Mouse (Mus musculus) lung, postnatal 4 days (tissue): ENCODE results near the gene Mthfd2l.
A peak's percentile ranks its signal among the peaks of the same experiment; 100 is the strongest.

Experiments
- DNase-seq, 2 experiments: peaks; one replicate each; pipeline ENCODE4 v3.0.0; 2021

Gene Mthfd2l

DNA sequence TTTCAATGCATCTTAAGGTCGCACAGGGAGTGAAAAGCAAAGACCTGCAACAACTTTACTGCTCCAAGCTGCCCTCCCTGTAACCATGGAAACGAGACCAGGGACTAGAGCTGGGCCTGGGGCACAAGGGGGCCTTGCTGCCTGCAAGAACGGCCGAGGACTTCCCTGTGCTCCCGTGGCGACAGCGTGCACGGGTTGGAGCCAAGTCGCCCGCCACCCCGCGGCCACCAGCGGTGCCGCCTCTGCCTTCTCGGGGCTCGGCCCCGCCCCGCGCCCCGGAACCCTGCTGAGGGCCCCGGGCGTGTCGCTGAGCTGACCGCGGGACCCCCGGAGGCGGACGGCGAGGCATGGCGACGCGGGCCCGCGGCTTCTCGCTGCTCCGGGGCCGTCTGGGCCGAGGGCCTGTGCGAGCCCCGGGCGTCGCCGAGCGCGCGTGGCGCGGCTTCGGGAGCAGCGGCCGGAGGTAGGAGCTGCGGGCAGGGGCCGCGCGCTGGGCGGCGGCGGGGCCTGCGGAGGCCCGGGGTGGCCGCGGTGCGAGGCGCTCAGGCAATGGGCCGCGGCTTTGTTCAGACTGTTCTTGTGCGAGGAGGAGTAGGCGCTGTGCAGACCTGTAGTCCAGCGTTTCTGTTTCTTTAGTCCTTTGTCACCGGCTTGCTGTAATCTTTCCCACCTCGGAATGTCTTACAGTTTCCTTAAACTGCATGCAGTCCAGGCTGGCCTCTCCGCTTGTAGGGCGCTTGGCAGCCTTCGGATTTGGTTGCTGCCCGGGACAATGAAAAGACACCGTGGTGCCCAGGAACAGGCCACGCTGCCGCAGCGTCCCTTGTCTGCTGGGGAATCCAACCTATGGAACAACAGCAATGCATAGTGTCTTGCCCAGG, at the start of gene Mthfd2l:
Gene Mthfd2l (plus strand): TSS at position 147 of the 881 bp plus-strand sequence.
- DNase-seq, result peak; percentile 91 to 94

DNA sequence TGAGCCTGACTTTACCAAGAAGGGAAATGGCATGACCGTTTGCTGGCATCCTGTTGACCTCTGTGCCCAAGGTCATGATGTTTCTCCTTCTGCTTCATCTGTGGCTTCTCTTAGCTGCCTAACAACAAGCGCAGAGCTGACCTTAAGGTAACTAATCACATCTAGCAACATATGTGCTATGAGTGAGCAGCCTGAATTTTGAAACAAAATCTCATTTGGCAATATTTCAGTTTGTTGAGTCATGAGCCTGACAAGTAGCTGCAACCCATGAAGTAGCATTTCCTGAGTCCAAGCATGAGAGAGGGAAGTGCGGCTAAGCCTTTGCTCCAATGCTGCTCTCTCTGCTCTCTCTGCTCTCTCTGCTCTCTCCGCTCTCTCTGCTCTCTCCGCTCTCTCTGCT, 49.2 kb upstream of the Mthfd2l start:
- no peak for DNase-seq

DNA sequence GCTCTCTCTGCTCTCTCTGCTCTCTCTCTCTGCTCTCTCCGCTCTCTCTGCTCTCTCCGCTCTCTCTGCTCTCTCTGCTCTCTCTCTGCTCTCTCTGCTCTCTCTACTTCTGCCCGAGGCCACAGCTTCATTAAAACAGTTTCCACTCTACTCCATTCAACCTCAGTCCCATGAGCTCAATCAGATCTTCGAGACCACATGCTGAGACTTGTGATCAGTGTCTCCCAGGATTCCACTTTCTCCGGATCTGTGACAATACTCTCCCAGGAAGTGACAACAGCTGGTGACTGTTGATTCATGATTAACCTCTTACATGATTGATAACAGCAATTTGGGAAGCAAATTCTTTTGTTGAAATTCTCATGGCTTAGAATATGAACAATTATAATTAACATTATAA, 48.8 kb upstream of the Mthfd2l start:
- DNase-seq, result no peak

DNA sequence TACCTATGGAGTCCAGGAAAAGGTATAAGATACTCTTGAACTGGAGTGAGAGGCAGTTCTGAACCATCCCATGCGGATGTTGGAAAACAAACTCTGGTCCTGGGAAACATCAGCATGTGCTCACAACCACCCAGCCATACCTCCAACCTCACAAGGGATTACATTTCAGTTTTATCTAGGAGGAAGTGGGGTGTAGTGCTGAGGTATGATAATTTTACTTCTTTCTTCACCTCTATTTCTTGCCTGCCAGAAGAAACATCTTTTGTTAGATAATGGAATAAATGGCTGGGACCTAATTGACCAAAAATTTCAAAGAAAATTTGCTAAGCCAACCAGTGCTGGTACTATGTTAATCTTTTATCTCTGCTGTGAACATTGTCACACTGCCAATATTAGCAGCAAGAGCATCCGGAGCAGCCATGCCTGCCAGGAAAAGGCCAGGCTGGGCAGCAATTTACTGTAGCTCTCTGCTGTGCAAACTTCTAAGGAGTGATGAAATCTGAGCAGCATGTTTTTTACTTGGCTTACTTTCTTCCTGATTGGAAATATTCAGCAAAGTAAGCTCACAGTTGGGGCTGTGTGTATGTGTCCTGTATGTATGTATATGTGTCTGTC, 46.2 kb upstream of the Mthfd2l start:
- DNase-seq, result peak; percentile 32 to 63

DNA sequence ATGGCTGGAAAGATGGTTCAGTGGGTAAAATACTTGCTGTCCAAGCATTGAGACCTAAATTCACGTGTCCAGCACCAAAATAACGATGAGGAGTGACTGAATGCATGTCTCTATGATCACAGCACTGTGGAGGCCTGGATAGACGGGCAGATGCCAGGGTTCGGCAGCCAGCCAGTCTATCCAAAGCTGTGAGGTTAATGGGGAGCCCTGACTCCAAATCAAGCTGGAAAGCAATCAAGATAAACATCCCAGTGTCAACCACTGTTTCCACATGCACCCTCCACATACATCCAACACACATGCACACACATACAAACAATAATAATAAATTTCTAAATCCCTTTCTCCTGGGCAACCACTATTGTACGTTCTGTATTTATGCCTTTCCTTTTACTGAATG, 42.3 kb upstream of the Mthfd2l start:
- no peak for DNase-seq

DNA sequence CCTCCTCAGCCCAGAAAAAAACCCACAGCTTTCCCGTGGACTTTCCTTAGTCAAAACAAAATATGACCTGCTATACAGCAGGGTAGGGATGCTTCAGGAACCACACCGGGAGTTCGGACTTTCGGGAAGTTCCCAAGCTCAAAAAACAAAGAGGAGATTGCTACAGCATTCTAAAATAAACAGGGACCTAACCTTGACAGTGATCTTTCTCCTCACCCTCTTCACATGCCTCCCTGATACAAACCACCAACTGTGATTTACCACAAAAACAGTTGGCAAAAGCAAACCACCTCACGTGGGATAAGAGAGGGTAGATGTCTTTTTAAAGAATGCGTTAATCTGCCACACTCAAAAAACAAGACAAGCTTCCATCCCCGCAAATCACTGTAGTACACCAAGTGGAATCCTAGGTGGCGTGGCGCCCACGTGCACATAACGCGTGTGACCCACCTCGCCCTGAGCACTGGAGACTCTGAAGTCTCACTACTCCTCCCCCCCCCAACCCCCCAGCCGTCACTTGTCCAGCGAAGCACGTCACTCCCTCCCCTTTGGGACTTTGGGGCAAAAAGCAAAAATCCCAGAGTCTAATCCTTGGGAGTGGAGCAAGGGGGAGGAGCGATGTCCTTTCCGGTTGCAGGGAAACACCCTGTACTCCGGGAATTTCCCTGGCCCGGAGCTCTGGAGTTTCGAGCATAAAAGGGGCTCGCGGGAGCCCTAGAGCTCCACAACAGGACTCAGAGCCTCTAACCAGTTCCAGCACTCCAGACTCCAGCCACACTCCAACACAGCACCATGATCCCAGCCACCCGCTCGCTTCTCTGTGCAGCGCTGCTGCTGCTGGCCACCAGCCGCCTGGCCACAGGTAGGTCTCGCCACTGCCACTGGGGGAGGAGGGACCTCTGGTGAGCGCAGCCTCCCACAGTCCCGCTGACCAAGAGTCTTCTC, 40.1 kb upstream of the Mthfd2l start, which contains the start of gene Cxcl1:
Gene Cxcl1 (plus strand): TSS at position 723 of the 945 bp plus-strand sequence.
- DNase-seq, result peak; percentile 37 to 50

DNA sequence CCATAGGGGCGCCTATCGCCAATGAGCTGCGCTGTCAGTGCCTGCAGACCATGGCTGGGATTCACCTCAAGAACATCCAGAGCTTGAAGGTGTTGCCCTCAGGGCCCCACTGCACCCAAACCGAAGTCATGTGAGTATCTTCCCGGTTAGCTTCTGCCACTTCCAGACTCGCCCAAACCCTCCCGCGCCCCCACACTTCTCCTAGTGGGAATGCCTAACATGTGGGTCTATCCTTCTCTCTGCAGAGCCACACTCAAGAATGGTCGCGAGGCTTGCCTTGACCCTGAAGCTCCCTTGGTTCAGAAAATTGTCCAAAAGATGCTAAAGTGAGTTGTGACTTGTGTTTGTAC, 39.5 kb upstream of the Mthfd2l start:
- DNase-seq, result no peak

DNA sequence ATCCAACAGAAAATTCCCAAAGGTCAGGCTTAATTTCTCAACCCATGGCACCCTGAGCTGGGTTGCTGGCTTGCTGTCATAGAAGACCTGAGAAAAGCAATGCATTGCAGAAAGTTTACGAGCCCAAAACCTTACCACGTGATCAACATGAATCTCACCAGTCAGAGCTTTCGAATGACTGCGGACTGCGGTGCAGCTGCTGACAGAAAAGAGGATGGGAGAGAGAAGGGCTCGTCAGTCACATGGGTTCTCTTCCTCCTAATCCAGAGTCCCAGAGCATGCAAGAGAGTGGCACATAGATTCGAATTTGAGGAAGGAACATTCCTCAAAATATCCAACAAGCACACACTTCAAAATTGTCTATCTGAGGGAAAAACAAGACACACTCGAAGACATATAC, 36.7 kb upstream of the Mthfd2l start:
- no peak for DNase-seq

DNA sequence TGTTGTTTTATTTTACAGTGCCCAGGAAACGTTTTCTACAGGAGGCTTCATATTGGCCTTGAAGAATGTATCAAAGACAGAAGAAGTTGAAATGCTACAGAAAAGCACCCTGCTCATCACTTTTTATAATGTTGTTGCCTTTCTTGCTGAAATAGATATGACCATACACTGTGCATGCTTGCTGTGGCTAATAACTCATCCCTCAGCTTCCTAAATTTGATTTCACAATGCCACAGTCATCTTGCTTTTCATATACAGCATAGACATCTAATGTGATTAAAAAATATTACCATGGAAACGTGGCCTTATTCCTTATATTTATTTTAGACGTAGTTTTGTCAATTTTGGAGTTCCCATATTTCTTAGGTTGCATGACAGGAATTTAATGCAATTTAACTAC, 33.5 kb upstream of the Mthfd2l start:
- DNase-seq, result no peak

DNA sequence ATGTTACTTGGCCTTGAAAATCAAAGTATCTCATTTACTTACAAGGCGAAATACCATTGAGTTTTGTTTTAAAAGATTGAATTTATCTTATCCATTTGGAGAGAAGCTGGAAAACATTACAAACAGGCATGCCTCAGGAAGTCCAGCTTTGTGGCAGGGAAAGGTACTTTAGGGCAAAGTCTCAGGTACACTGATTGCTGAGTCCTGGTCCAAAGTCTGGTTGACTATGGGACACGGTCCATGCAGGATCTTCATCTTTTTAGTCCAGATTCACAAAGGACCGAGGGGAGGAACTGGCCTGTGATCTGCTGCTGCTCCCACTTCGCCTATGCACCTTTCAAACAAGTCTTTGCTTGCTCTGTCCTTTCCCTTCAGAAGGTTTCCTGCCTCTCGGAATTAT, 31.6 kb upstream of the Mthfd2l start:
- DNase-seq, result no peak

DNA sequence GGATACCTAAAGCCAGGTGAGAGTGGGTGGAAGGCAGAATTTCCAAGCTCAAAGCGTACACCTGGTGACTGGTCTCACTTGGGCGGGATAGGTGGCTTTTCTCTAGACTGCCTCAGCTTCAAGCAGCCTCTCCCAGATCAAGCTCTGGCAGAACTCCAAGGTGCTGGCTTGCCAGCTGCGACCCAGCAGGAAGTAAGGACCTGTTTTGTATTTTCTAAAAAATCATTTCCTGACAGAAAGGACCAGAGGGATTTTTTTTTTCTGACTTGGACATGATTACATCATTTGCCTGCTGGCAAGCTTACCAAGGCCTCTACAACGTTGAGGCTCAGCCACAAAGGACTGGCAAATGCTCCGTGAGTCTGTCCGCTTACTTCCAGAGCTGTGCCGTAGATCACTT, 30.8 kb upstream of the Mthfd2l start:
- peak; percentile 63 to 80 for DNase-seq

DNA sequence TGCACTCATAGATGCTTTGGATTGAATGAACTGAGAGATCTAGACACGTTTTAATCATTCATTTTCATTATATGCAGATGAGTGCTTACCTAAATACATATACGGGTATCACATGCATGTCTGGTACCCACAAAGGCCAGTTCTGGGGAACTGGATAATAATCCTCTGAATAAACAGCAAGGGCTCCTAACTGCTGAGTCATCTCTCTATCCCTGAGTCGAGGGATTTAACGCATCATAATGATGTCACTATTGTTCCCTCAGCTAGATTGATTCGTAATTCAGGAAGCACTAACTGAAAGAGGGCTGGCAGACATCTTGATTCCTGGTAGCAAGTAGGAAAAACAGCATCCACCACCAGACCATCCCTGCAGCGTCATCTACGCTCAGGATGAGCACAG, 30.2 kb upstream of the Mthfd2l start:
- DNase-seq, result no peak

DNA sequence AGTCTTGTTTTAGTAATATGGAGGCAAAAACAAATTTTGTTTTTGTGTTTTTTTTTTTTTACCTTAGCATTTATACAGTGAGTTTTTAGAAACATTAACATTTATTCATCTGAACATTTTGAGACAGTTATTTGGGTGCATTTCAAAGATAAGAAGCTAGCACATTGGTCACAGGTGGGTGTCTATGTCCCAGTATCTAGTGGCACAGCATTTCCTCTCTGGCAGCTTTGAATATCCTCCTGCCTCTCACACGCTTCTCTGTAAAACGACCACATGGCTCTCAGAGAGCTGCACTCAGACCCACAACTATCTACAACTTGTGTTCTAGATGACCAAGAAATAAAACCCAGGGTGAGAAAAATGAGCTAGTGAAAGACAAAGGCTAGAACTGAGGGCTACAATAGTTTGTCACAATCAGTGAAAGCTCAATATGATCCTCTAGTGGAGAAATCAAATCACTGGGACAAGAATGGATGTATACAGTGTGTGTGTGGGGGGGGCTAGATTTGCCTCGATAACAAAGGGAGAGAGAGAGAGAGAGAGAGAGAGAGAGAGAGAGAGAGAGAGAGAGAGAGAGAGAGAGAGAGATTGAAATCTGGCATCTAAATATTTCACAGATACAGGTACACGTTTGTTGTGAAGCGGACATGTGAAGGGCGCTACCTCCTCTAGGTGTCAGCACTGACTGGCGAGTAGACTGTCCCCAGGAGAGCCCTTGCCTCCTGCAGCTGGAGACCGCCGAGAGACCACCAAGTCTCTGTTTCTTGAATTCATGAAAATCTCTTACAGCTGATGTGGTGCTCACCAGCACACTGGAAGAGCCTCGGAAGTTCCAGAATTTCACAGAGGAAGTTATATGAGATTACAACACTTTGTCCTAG, 28.3 kb upstream of the Mthfd2l start:
- peak in 1 of 2 experiments; percentile 21 for DNase-seq

DNA sequence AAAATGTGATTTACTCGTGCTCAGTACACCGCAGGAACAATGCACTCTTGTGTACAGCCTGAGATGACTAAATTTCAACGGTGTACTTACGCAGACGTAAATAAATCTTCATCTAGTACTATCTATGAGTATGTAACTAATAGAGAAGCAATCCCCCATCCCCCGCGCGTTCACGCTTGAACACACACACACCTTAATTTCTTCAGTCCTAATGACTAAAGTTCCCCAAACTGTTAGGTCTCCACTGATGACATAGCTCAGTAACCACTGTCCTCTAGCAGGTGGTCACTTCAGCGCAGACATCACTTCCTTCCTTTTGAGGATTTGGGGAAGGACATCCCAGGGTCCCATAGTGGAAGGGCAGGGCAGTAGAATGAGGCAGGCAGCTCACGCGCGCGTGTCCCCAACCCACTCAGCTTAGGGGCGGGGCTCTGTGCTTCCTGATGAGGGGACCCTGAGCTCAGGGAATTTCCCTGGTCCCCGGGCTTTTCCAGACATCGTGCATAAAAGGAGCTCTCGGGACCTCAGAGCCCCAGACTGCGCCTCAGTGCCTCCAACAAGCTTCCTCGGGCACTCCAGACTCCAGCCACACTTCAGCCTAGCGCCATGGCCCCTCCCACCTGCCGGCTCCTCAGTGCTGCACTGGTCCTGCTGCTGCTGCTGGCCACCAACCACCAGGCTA, 27.4 kb upstream of the Mthfd2l start, which contains the start of gene Cxcl2:
Gene Cxcl2 (plus strand): TSS at position 533 of the 682 bp plus-strand sequence.
- peak; percentile 21 to 25 for DNase-seq

DNA sequence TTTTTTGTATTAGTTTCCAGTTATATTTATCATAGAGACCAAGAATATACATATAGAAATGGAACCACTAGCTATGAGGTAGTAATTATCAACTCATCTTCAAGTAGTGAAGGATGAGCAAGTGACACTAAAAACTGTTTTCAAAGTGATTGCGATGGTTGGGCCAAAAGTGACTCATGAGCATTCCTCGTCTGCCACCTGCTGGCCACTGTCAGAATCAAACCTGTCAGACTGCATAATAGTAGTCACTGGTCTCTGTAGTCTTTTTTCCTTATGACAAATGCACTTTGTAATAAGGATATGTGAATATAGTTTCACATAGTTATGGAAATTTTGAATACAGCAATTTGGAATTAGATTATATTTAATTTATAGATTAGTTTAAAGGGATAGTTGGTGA, 21.9 kb upstream of the Mthfd2l start:
- DNase-seq, result peak; percentile 37 to 66

DNA sequence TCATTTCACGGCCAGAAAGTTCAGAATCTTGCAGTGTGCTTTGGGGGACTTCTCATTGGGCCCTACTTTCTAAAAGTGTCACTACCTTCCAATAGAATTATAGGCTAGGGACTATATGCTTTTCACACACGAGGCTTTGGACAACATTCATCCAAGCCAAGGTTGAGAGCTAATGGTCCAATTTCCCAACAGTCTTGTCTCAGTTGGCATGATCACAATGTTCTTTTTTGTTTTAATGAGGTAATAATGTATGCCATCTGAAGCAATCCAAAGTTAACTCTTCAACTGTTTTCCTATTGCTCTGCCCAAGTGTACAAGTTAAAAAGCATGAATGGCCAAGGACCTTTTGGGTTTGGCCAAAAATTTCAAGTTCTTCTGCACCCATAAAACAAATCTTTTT, 11.4 kb upstream of the Mthfd2l start:
- DNase-seq, result no peak

DNA sequence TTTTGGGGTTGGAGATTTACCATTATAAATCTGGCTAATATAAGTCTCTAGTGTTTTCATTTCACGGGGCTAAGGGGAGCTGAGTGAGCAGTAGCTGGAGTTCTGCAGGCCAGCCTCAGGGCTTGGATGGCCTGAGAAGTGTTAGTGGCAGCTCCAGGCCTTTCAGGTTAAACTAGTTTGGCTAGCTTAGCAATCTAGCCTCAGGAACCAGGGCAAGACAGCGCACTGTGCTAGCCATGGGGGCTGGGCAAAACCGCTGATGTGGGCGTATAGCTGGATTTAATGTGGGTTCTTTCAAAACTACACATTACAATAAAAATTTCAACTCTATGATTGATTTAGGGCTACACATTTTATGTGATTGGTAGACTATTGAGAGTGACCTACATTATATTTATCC, 8.0 kb upstream of the Mthfd2l start:
- peak in 1 of 2 experiments; percentile 22 for DNase-seq

DNA sequence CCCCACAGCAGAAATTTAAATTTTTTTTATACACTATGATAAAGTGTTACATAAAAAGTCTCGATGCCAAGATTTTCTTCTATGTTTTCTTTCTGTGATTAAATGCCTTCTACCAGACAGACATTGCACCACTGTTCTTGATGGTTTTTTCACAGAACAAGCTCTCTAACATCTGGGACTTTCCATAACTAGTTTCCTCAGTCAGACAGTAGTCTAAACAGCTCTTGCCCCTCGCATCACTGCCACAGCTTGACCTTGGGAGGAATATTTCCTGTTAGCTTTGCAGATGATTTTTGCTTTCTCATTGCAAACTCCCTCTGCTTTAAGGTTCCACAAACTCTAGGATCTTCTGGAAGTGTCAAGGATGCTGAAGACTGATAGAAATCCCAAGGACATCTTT, 371 bp upstream of the Mthfd2l start:
- DNase-seq, result no peak

DNA sequence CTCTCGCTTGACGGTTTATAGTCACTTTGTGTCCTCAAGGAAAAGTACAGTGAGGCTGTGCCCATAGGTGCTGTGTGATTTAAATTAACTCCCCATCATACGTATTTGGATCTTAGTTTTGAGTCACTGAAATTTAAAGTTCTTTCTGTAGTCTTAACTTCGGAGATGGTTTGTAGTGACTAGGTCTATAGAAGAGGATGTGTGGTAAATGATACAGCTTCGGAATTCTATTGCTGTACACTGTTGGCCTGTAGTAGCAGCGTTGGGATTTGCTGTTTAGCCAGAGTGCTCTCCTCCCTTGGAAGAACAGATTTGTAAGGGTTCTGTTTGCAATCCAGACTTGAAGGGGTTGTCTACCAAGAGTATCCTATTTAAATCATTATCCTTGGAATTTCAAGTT, 994 bp downstream of the Mthfd2l start:
- no peak for DNase-seq

DNA sequence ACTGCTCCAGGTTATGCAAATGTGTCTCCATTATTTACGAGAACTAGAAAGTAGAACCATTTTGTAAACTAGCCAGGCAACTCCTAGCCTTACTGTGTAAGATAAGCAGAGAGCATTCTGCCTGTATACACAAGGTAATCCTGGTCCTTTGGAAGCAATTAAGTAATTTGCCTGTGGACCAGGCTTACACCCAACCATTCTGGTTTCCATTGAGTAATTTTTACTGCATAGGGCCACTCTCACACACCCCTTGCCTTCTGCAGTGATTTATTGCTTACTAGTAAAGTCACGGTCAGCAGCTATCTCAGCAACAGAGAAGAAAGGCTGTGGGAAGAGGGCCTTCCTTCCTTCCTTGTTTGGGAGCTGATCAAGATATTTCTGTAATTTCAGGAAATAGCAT, 5.8 kb downstream of the Mthfd2l start:
- no peak for DNase-seq

DNA sequence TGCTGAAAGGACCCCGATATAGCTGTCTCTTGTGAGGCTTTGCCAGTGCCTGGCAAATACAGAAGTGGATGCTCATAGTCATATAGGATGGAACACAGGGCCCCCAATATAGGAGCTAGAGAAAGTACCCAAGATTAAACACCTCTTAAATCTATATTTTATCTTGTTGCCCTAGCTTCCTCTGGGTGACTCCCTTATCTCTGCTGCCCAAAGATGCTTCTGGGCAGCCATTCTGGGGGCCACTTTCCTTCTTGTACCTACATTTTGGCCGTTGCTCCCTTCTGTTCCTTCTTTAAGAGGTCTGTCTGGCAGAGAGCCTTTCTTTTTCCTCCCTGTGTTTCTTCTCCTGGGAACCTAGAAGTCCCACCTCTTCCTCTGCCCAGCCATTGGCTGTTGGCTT, 14.5 kb downstream of the Mthfd2l start:
- no peak for DNase-seq

DNA sequence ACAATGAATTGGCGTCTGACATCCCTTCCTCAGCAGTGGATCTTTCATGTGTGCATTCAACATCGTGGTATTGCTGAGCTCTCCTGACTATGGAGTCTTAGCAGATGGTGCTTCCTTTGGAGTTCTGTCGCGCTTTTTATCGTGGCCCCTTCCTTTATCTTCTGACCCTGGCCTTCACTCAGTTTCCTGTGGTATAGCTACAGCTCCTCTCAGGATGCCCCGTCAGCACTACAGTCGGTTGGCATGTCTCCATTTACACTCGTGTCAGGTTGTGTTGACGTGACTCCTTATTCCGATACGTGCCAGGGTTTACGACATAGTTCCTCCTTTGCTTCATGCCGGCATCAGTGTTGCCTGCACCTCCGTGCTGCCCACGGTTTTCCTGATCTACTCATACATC, 18.6 kb downstream of the Mthfd2l start:
- DNase-seq, result no peak
